Mouse (Mus musculus): ENCODE results near the gene Akap6. TPM values are rescaled to one million over a fixed set of nuclear protein-coding genes. Genes with fewer than 3 reads are reported as not detected.

The Akap6 gene
- total RNA-seq, 1 experiment, result 0.09 TPM

GRCm38 (mm10) chr12:52688712-52689111 is 10.5 kb upstream of the Akap6 start:
- H3K27ac ChIP-seq (ENCODE audit: insufficient read depth, low read depth, low read length, poor library complexity, severe bottlenecking), result no peak overlapping the region
- in situ Hi-C loops (cut with MboI; ENCODE audit: low sequenced_read_pairs in 2 of 2, unreplicated experiment in 2 of 2), result no loop called here
- H3K4me3 ChIP-seq (ENCODE audit: insufficient read depth in 1 of 2, low read depth in 1 of 2, low read length in 2 of 2, poor library complexity in 1 of 2, severe bottlenecking in 1 of 2), result no peak overlapping the region
- no peaks in the 10 kb centered on the region for H3K9me3 ChIP-seq (ENCODE audit: control insufficient read depth, insufficient read depth, low read depth, low read length)
- TF ChIP-seq HCFC1 (IDR thresholded peaks at IDR 0.05; ENCODE audit: borderline replicate concordance, insufficient read depth, low read length), result no peak
- TF ChIP-seq MAFK (IDR thresholded peaks at IDR 0.05; ENCODE audit: insufficient read depth, low read depth, low read length), result no peak
- TF ChIP-seq CHD2 (IDR thresholded peaks at IDR 0.05; ENCODE audit: low read depth, low read length), result no peak
- no peak for TF ChIP-seq ZNF384 (IDR thresholded peaks at IDR 0.05; ENCODE audit: low read depth, low read length)
- no peak for TF ChIP-seq ZC3H11A (IDR thresholded peaks at IDR 0.05; ENCODE audit: borderline replicate concordance, low read depth, low read length)
- H3K4me1 ChIP-seq (ENCODE audit: control insufficient read depth in 2 of 2, insufficient read depth in 2 of 2, low read length in 2 of 2, poor library complexity in 1 of 2), result no peaks in the 10 kb centered on the region
- H3K36me3 ChIP-seq (ENCODE audit: control insufficient read depth, insufficient read depth, low read length, poor library complexity, severe bottlenecking), result no peaks in the 10 kb centered on the region
- no peak for DNase-seq (ENCODE audit: low read depth, low spot score)
- H3K9ac ChIP-seq (ENCODE audit: insufficient read depth, low read depth, low read length, poor library complexity, severe bottlenecking), result no peak overlapping the region

GRCm38 (mm10) chr12:52691552-52691951 is 7.6 kb upstream of the Akap6 start:
- H3K9ac ChIP-seq (ENCODE audit: insufficient read depth, low read depth, low read length, poor library complexity, severe bottlenecking), result no peak overlapping the region
- TF ChIP-seq HCFC1 (IDR thresholded peaks at IDR 0.05; ENCODE audit: borderline replicate concordance, insufficient read depth, low read length) (no peak), MAFK (IDR thresholded peaks at IDR 0.05; ENCODE audit: insufficient read depth, low read depth, low read length) (no peak), ZNF384 (IDR thresholded peaks at IDR 0.05; ENCODE audit: low read depth, low read length) (no peak), CHD2 (IDR thresholded peaks at IDR 0.05; ENCODE audit: low read depth, low read length) (no peak), ZC3H11A (IDR thresholded peaks at IDR 0.05; ENCODE audit: borderline replicate concordance, low read depth, low read length) (no peak)
- no peaks in the 10 kb centered on the region for H3K36me3 ChIP-seq (ENCODE audit: control insufficient read depth, insufficient read depth, low read length, poor library complexity, severe bottlenecking)
- in situ Hi-C loops (cut with MboI; ENCODE audit: low sequenced_read_pairs in 2 of 2, unreplicated experiment in 2 of 2), result no loop called here
- no peak overlapping the region for H3K4me3 ChIP-seq (ENCODE audit: insufficient read depth in 1 of 2, low read depth in 1 of 2, low read length in 2 of 2, poor library complexity in 1 of 2, severe bottlenecking in 1 of 2)
- H3K9me3 ChIP-seq (ENCODE audit: control insufficient read depth, insufficient read depth, low read depth, low read length), result no peaks in the 10 kb centered on the region
- DNase-seq (ENCODE audit: low read depth, low spot score), result no peak
- no peak overlapping the region for H3K27ac ChIP-seq (ENCODE audit: insufficient read depth, low read depth, low read length, poor library complexity, severe bottlenecking)
- no peaks in the 10 kb centered on the region for H3K4me1 ChIP-seq (ENCODE audit: control insufficient read depth in 2 of 2, insufficient read depth in 2 of 2, low read length in 2 of 2, poor library complexity in 1 of 2)

- H3K27ac ChIP-seq (ENCODE audit: insufficient read depth, low read depth, low read length, poor library complexity, severe bottlenecking), result no peak overlapping the region
- H3K4me1 ChIP-seq (ENCODE audit: control insufficient read depth in 2 of 2, insufficient read depth in 2 of 2, low read length in 2 of 2, poor library complexity in 1 of 2), result no peaks in the 10 kb centered on the region
- DNase-seq (ENCODE audit: low read depth, low spot score), result no peak
- in situ Hi-C loops (cut with MboI; ENCODE audit: low sequenced_read_pairs in 2 of 2, unreplicated experiment in 2 of 2), result no loop called here
- H3K9me3 ChIP-seq (ENCODE audit: control insufficient read depth, insufficient read depth, low read depth, low read length), result no peaks in the 10 kb centered on the region
- no peak overlapping the region for H3K9ac ChIP-seq (ENCODE audit: insufficient read depth, low read depth, low read length, poor library complexity, severe bottlenecking)
- TF ChIP-seq CHD2 (IDR thresholded peaks at IDR 0.05; ENCODE audit: low read depth, low read length), result no peak
- TF ChIP-seq ZC3H11A (IDR thresholded peaks at IDR 0.05; ENCODE audit: borderline replicate concordance, low read depth, low read length), result no peak
- TF ChIP-seq HCFC1 (IDR thresholded peaks at IDR 0.05; ENCODE audit: borderline replicate concordance, insufficient read depth, low read length), result no peak
- no peak for TF ChIP-seq ZNF384 (IDR thresholded peaks at IDR 0.05; ENCODE audit: low read depth, low read length)
- TF ChIP-seq MAFK (IDR thresholded peaks at IDR 0.05; ENCODE audit: insufficient read depth, low read depth, low read length), result no peak
- H3K4me3 ChIP-seq (ENCODE audit: insufficient read depth in 1 of 2, low read depth in 1 of 2, low read length in 2 of 2, poor library complexity in 1 of 2, severe bottlenecking in 1 of 2), result no peak overlapping the region
- H3K36me3 ChIP-seq (ENCODE audit: control insufficient read depth, insufficient read depth, low read length, poor library complexity, severe bottlenecking), result no peaks in the 10 kb centered on the region
These were observed 6.8 kb upstream of the Akap6 start for GRCm38 (mm10) chr12:52692290-52692974.

- H3K9ac ChIP-seq (ENCODE audit: insufficient read depth, low read depth, low read length, poor library complexity, severe bottlenecking), result no peak overlapping the region
- H3K9me3 ChIP-seq (ENCODE audit: control insufficient read depth, insufficient read depth, low read depth, low read length), result no peaks in the 10 kb centered on the region
- H3K4me3 ChIP-seq (ENCODE audit: insufficient read depth in 1 of 2, low read depth in 1 of 2, low read length in 2 of 2, poor library complexity in 1 of 2, severe bottlenecking in 1 of 2), result no peak overlapping the region
These were observed 1.6 kb upstream of the Akap6 start for GRCm38 (mm10) chr12:52697407-52698109.

More at GRCm38 (mm10) chr12:52697407-52698109, 1.6 kb upstream of the Akap6 start:
- H3K36me3 ChIP-seq (ENCODE audit: control insufficient read depth, insufficient read depth, low read length, poor library complexity, severe bottlenecking), result no peaks in the 10 kb centered on the region
- TF ChIP-seq ZNF384 (IDR thresholded peaks at IDR 0.05; ENCODE audit: low read depth, low read length) (no peak), ZC3H11A (IDR thresholded peaks at IDR 0.05; ENCODE audit: borderline replicate concordance, low read depth, low read length) (no peak), CHD2 (IDR thresholded peaks at IDR 0.05; ENCODE audit: low read depth, low read length) (no peak), MAFK (IDR thresholded peaks at IDR 0.05; ENCODE audit: insufficient read depth, low read depth, low read length) (no peak), HCFC1 (IDR thresholded peaks at IDR 0.05; ENCODE audit: borderline replicate concordance, insufficient read depth, low read length) (no peak)
- DNase-seq (ENCODE audit: low read depth, low spot score), result no peak
- no peak overlapping the region for H3K27ac ChIP-seq (ENCODE audit: insufficient read depth, low read depth, low read length, poor library complexity, severe bottlenecking)
- peaks cover 0 to 2% of the 10 kb centered on the region in 2 experiments; a peak in 1 of 4 replicates for H3K4me1 ChIP-seq (ENCODE audit: control insufficient read depth in 2 of 2, insufficient read depth in 2 of 2, low read length in 2 of 2, poor library complexity in 1 of 2)
- in situ Hi-C loops (cut with MboI; ENCODE audit: low sequenced_read_pairs in 2 of 2, unreplicated experiment in 2 of 2), result no loop called here
